Mouse (Mus musculus) ES-E14 (cell line): ENCODE measurements around the gene Tpo. TPM values are rescaled to one million over a fixed set of nuclear protein-coding genes. Genes with fewer than 3 reads are reported as not detected.

ENCODE experiments used
- DNase-seq: peaks from one replicate; pipeline ENCODE4 v3.0.0-alpha.2; 2013; ENCODE audit warnings: low read depth, low spot score
- H3K27ac ChIP-seq: 2 replicates; pipeline ENCODE4 v1.5.1; 2012; ENCODE audit warnings: low read depth, mild to moderate bottlenecking, low read length, moderate library complexity, mixed read lengths; ENCODE audit not compliant: poor library complexity, insufficient read depth, severe bottlenecking
- H3K36me3 ChIP-seq: 2 replicates; pipeline ENCODE4 v1.6.1; 2012; ENCODE audit warnings: mild to moderate bottlenecking, low read length, moderate library complexity, mixed read lengths; ENCODE audit not compliant: control insufficient read depth, poor library complexity, insufficient read depth, severe bottlenecking
- H3K4me1 ChIP-seq, 2 experiments: fragments of 150-350 bp in 1 of 2; sonication (generic) in 1 of 2; 2 replicates each; pipeline ENCODE4 v1.6.1; 2012; ENCODE audit warnings: low read length in 2 of 2, mild to moderate bottlenecking in 1 of 2, mixed read lengths in 1 of 2; ENCODE audit not compliant: control insufficient read depth in 2 of 2, insufficient read depth in 2 of 2, poor library complexity in 1 of 2
- H3K4me3 ChIP-seq, 2 experiments: fragments of 150-350 bp in 1 of 2; sonication (generic) in 1 of 2; 2 replicates each; pipeline ENCODE4 v1.5.1; 2012; ENCODE audit warnings: low read length in 2 of 2, low read depth in 1 of 2, mild to moderate bottlenecking in 1 of 2, mixed read lengths in 1 of 2; ENCODE audit not compliant: insufficient read depth in 1 of 2, poor library complexity in 1 of 2, severe bottlenecking in 1 of 2
- H3K9ac ChIP-seq: 2 replicates; pipeline ENCODE4 v1.6.1; 2012; ENCODE audit warnings: low read depth, mild to moderate bottlenecking, low read length, mixed read lengths; ENCODE audit not compliant: poor library complexity, insufficient read depth, severe bottlenecking
- H3K9me3 ChIP-seq: fragments of 150-350 bp; sonication (generic); 2 replicates; pipeline ENCODE4 v1.6.1; 2012; ENCODE audit warnings: low read depth, mild to moderate bottlenecking, low read length; ENCODE audit not compliant: control insufficient read depth, insufficient read depth
- CHD2 ChIP-seq: IDR thresholded peaks from 2 replicates; pipeline ENCODE4 v1.6.1; 2014; ENCODE audit warnings: mild to moderate bottlenecking, low read depth, low read length, inconsistent platforms
- HCFC1 ChIP-seq: IDR thresholded peaks from 2 replicates; pipeline ENCODE4 v1.6.1; 2012; ENCODE audit warnings: low read length, inconsistent platforms, borderline replicate concordance; ENCODE audit not compliant: insufficient read depth
- MAFK ChIP-seq: IDR thresholded peaks from 2 replicates; pipeline ENCODE4 v1.6.1; 2014; ENCODE audit warnings: mild to moderate bottlenecking, low read depth, low read length, inconsistent platforms; ENCODE audit not compliant: insufficient read depth
- ZC3H11A ChIP-seq: IDR thresholded peaks from 2 replicates; pipeline ENCODE4 v1.6.1; 2012; ENCODE audit warnings: low read depth, mild to moderate bottlenecking, inconsistent platforms, low read length, borderline replicate concordance
- ZNF384 ChIP-seq: IDR thresholded peaks from 2 replicates; pipeline ENCODE4 v1.6.1; 2012; ENCODE audit warnings: low read depth, low read length, inconsistent platforms
- in situ Hi-C, 2 experiments: fragments of 600-800 bp; cut with MboI; formaldehyde crosslinking; loops; one replicate each; pipeline ENCODE4 v1.15.1; 2025; ENCODE audit warnings: low sequenced_read_pairs in 2 of 2, inconsistent platforms in 1 of 2; ENCODE audit not compliant: unreplicated experiment in 2 of 2
- total RNA-seq: library from RNA; depleted of rRNA; stranded (reverse); fragments of 300-350 nt; gene quantifications from 2 replicates; pipeline ENCODE4 v1.2.3, GENCODE M21; 2012

Gene Tpo
- total RNA-seq, 1 experiment: 0.31 TPM

DNA sequence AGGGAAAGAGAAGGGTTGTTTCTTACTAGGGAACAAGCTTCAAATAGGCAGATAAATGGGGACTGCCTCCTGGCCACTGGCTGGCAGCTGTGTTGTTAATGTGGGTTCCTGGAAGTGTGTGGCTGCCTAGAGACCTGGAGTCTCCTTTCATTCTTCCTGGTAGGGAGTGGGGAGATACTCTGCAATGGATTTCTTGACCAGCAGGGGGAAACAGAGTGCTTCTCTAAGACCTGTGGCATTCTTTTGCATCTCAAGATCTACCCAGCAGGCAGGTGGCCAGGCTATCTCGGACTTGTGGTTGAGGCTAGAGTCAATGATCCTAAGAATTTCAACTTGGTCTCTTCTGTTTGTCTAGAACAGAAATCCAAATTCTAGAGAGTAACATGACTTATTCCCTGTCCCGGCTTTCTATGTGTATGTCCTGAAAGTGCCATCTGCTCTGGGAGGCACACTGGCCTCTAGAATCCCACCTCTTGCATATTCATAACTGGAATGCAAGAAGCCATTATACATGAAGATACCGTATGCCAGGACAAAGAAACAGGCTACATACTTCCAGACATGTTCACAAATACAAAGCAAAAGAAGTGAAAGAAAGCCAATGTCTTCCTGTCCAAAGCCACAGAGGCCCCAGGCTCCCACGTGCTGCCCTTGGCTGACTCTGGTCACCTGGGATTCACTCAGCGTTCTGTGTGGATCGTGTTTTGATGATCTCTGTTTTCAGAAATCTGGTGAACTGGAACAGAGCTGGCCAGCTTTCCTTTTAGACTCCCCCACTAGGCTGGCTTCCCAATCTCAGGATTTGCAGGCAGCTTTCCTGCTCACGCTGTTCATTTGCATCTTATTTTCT is 3.6 kb downstream of the Tpo start:
- Histone ChIP-seq H3K4me1 (no peaks in the 10 kb centered on the region), H3K36me3 (no peaks in the 10 kb centered on the region), H3K9ac (no peak overlapping the region), H3K4me3 (no peak overlapping the region), H3K9me3 (no peaks in the 10 kb centered on the region), H3K27ac (no peak overlapping the region)
- TF ChIP-seq CHD2: no peak
- TF ChIP-seq ZC3H11A: peak; percentile 45; the same call in 1 of the 2 replicates
- peak; percentile 66 for DNase-seq
- in situ Hi-C loops: no loop called here

GRCm38 (mm10) chr12:30122347-30122746 is 10.1 kb downstream of the Tpo start:
- H3K4me1 ChIP-seq: no peaks in the 10 kb centered on the region
- H3K27ac ChIP-seq: no peak overlapping the region
- no peaks in the 10 kb centered on the region for H3K36me3 ChIP-seq
- H3K4me3 ChIP-seq: no peak overlapping the region
- in situ Hi-C loops: no loop called here
- DNase-seq: no peak
- H3K9ac ChIP-seq: no peak overlapping the region
- no peaks in the 10 kb centered on the region for H3K9me3 ChIP-seq
- TF ChIP-seq MAFK (no peak), ZNF384 (no peak), CHD2 (no peak), HCFC1 (no peak), ZC3H11A (no peak)

- H3K4me3 ChIP-seq: no peak overlapping the region
- in situ Hi-C loops: no loop called here
- H3K4me1 ChIP-seq: 0 out of 4 replicates have a peak, but pooled peaks cover 0 to 4% of the 10 kb centered on the region in 2 experiments
- no peaks in the 10 kb centered on the region for H3K9me3 ChIP-seq
- H3K9ac ChIP-seq: no peak overlapping the region
- no peak for DNase-seq
- no peaks in the 10 kb centered on the region for H3K36me3 ChIP-seq
- TF ChIP-seq ZNF384 (no peak), CHD2 (no peak), HCFC1 (no peak), ZC3H11A (no peak), MAFK (no peak)
- no peak overlapping the region for H3K27ac ChIP-seq
Measured at GRCm38 (mm10) chr12:30112271-30112670, 20.2 kb downstream of the Tpo start.

- TF ChIP-seq ZNF384 (no peak), CHD2 (no peak), HCFC1 (no peak), MAFK (no peak), ZC3H11A (no peak)
- H3K4me1 ChIP-seq: 0 out of 4 replicates have a peak, but pooled peaks cover 0 to 4% of the 10 kb centered on the region in 2 experiments
- peak; percentile 27 for DNase-seq
- no peaks in the 10 kb centered on the region for H3K9me3 ChIP-seq
- H3K27ac ChIP-seq: no peak overlapping the region
- H3K4me3 ChIP-seq: no peak overlapping the region
- no peak overlapping the region for H3K9ac ChIP-seq
- in situ Hi-C loops: no loop called here
- no peaks in the 10 kb centered on the region for H3K36me3 ChIP-seq
Measured at GRCm38 (mm10) chr12:30109646-30110605, 22.5 kb downstream of the Tpo start.
